Mouse (Mus musculus) cortical plate, adult 2 months (tissue): ENCODE measurements around the gene Corin.

Experiments
- CTCF ChIP-seq: fragments of 200-500 bp; IDR thresholded peaks from 2 replicates; pipeline ENCODE4 v1.5.1; 2011; ENCODE audit warnings: mild to moderate bottlenecking, control low read depth, low read length; ENCODE audit not compliant: insufficient read depth; ENCODE audit errors: extremely low read depth
- POLR2A ChIP-seq: fragments of 200-500 bp; IDR thresholded peaks from 2 replicates; pipeline ENCODE4 v1.6.1; 2011; ENCODE audit warnings: mild to moderate bottlenecking, low read length, control low read depth; ENCODE audit not compliant: insufficient read depth; ENCODE audit errors: extremely low read depth

- TF ChIP-seq POLR2A (no peak), CTCF (no peak)
Observed at GRCm38 (mm10) chr5:72446104-72446503, 58.2 kb downstream of the Corin start.
